Mouse (Mus musculus) ES-E14 (cell line): ENCODE data around the gene Nmnat2.

ENCODE experiments used
- CHD2 ChIP-seq: IDR thresholded peaks from 2 replicates; pipeline ENCODE4 v1.6.1; 2014; ENCODE audit warnings: mild to moderate bottlenecking, low read depth, low read length, inconsistent platforms
- HCFC1 ChIP-seq: IDR thresholded peaks from 2 replicates; pipeline ENCODE4 v1.6.1; 2012; ENCODE audit warnings: low read length, inconsistent platforms, borderline replicate concordance; ENCODE audit not compliant: insufficient read depth
- ZC3H11A ChIP-seq: IDR thresholded peaks from 2 replicates; pipeline ENCODE4 v1.6.1; 2012; ENCODE audit warnings: low read depth, mild to moderate bottlenecking, inconsistent platforms, low read length, borderline replicate concordance

DNA sequence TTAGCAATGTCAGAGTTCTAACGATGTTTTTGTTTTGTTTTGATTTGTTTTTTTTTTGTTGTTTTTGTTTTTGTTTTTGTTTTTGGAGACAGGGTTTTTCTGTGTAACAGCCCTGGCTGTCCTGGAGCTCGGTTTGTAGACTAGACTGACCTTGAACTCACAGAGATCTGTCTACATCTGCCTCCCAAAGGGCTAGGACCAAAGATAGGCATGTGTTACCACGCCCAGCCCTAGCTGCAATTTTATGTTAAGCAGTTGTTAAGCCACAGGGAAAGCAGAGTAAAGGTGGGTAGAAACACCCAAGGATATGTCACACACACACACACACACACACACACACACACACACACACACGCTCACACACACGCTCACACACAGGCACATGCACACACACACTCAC, 154.6 kb downstream of the Nmnat2 start:
- no peak for TF ChIP-seq CHD2
- no peak for TF ChIP-seq HCFC1
- no peak for TF ChIP-seq ZC3H11A
